Mouse (Mus musculus): ENCODE results near the gene Rexo4.

Gene Rexo4

GRCm38 (mm10) chr2:26908710-26909386 lies 55.3 kb downstream of the Rexo4 start:
- DNase-seq: no peak

GRCm38 (mm10) chr2:26907109-26907508 lies 57.1 kb downstream of the Rexo4 start:
- DNase-seq: no peak

GRCm38 (mm10) chr2:26906431-26906830 lies 57.8 kb downstream of the Rexo4 start:
- DNase-seq: no peak

GRCm38 (mm10) chr2:26905936-26906335 lies 58.2 kb downstream of the Rexo4 start:
- no peak for DNase-seq
